Mouse (Mus musculus): ENCODE data around the gene Lrrc46. TPM values are rescaled to one million over a fixed set of nuclear protein-coding genes. Genes with fewer than 3 reads are reported as not detected.

Lrrc46 gene
- total RNA-seq, 2 experiments from 2014 or later = 0.66 to 0.71 TPM

- no peak for DNase-seq (ENCODE audit: low spot score in 2 of 2)
- intact Hi-C loops (cut with DNase I) = no loop called here
These were observed 22.4 kb downstream of the Lrrc46 start for GRCm38 (mm10) chr11:97018583-97019344.

- no peak for DNase-seq (ENCODE audit: low spot score in 2 of 2)
- intact Hi-C loops (cut with DNase I) = no loop called here
These were observed 23.3 kb downstream of the Lrrc46 start for GRCm38 (mm10) chr11:97017696-97018582.

GRCm38 (mm10) chr11:97013121-97013670 lies 28.0 kb downstream of the Lrrc46 start, which contains the start of gene Sp6:
Gene Sp6 (plus strand): TSS chr11:97013394.
- intact Hi-C loops (cut with DNase I) = no loop called here
- DNase-seq (ENCODE audit: low spot score in 2 of 2) = peak in 1 of 2 experiments; percentile 29

- DNase-seq (ENCODE audit: low spot score in 2 of 2) = no peak
- intact Hi-C loops (cut with DNase I) = no loop called here
These were observed 31.9 kb downstream of the Lrrc46 start for GRCm38 (mm10) chr11:97009198-97009790.

- intact Hi-C loops (cut with DNase I) = no loop called here
- DNase-seq (ENCODE audit: low spot score in 2 of 2) = no peak
These were observed 34.0 kb downstream of the Lrrc46 start for GRCm38 (mm10) chr11:97007093-97007794.

- intact Hi-C loops (cut with DNase I) = no loop called here
- no peak for DNase-seq (ENCODE audit: low spot score in 2 of 2)
These were observed 38.0 kb downstream of the Lrrc46 start for GRCm38 (mm10) chr11:97003170-97003569.

GRCm38 (mm10) chr11:96997380-96997956 lies 43.7 kb downstream of the Lrrc46 start:
- DNase-seq (ENCODE audit: low spot score in 2 of 2) = peak in 1 of 2 experiments; percentile 32
- intact Hi-C loops (cut with DNase I) = no loop called here

GRCm38 (mm10) chr11:96996773-96997379 lies 44.3 kb downstream of the Lrrc46 start:
- intact Hi-C loops (cut with DNase I) = no loop called here
- DNase-seq (ENCODE audit: low spot score in 2 of 2) = no peak

- intact Hi-C loops (cut with DNase I) = no loop called here
- DNase-seq (ENCODE audit: low spot score in 2 of 2) = no peak
These were observed 45.1 kb downstream of the Lrrc46 start for GRCm38 (mm10) chr11:96995836-96996772.

GRCm38 (mm10) chr11:96995031-96995430 lies 46.2 kb downstream of the Lrrc46 start:
- no peak for DNase-seq (ENCODE audit: low spot score in 2 of 2)
- intact Hi-C loops (cut with DNase I) = no loop called here

- DNase-seq (ENCODE audit: low spot score in 2 of 2) = no peak
- intact Hi-C loops (cut with DNase I) = no loop called here
These were observed 48.4 kb downstream of the Lrrc46 start for GRCm38 (mm10) chr11:96992722-96993311.

GRCm38 (mm10) chr11:96991501-96991900 lies 49.7 kb downstream of the Lrrc46 start:
- intact Hi-C loops (cut with DNase I) = no loop called here
- DNase-seq (ENCODE audit: low spot score in 2 of 2) = peak in 1 of 2 experiments; percentile 37

GRCm38 (mm10) chr11:96987873-96988655 lies 53.1 kb downstream of the Lrrc46 start:
- peak in 1 of 2 experiments; percentile 33 for DNase-seq (ENCODE audit: low spot score in 2 of 2)
- intact Hi-C loops (cut with DNase I) = loop anchor here (10.0 kb wide), 1 partner anchor 157 kb away; no protein-coding TSS in a partner anchor

- no peak for DNase-seq (ENCODE audit: low spot score in 2 of 2)
- intact Hi-C loops (cut with DNase I) = loop anchor here (10.0 kb wide), 1 partner anchor 158 kb away; no protein-coding TSS in a partner anchor
These were observed 54.7 kb downstream of the Lrrc46 start for GRCm38 (mm10) chr11:96986463-96986862.

GRCm38 (mm10) chr11:96984903-96985302 lies 56.3 kb downstream of the Lrrc46 start:
- DNase-seq (ENCODE audit: low spot score in 2 of 2) = no peak
- intact Hi-C loops (cut with DNase I) = loop anchor here (10.0 kb wide), 1 partner anchor 160 kb away; no protein-coding TSS in a partner anchor

Data from left cerebral cortex, postnatal 25 days (tissue).